Mouse (Mus musculus) olfactory bulb, adult 2 months (tissue): Measurements from ENCODE around the gene Pcnx2. TPM values are rescaled to one million over a fixed set of nuclear protein-coding genes. Genes with fewer than 3 reads are reported as not detected.
A peak's percentile ranks its signal among the peaks of the same experiment; 100 is the strongest.

Experiments
- H3K27ac ChIP-seq: fragments of 200-500 bp; 2 replicates; pipeline ENCODE4 v1.5.1; 2012; ENCODE audit warnings: low read depth, low read length; ENCODE audit not compliant: insufficient read depth
- H3K4me1 ChIP-seq: fragments of 200-500 bp; 2 replicates; pipeline ENCODE4 v1.6.1; 2012; ENCODE audit warnings: low read length; ENCODE audit not compliant: control insufficient read depth, insufficient read depth
- H3K4me3 ChIP-seq: fragments of 200-500 bp; 2 replicates; pipeline ENCODE4 v1.5.1; 2012; ENCODE audit warnings: mild to moderate bottlenecking, low read depth, low read length, moderate library complexity; ENCODE audit not compliant: insufficient read depth
- CTCF ChIP-seq: fragments of 200-500 bp; IDR thresholded peaks from 2 replicates; pipeline ENCODE4 v1.5.1; 2012; ENCODE audit warnings: low read depth, mild to moderate bottlenecking, low read length, moderate library complexity; ENCODE audit not compliant: insufficient read depth
- POLR2A ChIP-seq: fragments of 200-500 bp; IDR thresholded peaks from 2 replicates; pipeline ENCODE4 v1.6.1; 2012; ENCODE audit warnings: mild to moderate bottlenecking, low read depth, low read length, moderate library complexity; ENCODE audit not compliant: insufficient read depth
- WGBS: fragments of 180-500 bp; shearing (Covaris S2); methylation state at CpG from one replicate; pipeline ENCODE4 v1.1.7; 2018; 5-methylcytosine and 5-hydroxymethylcytosine counted together
- polyA plus RNA-seq: library from polyadenylated mRNA; stranded (reverse); fragments of >200 nt; gene quantifications from 2 replicates; pipeline ENCODE4 v1.2.4, GENCODE M21; 2012; ENCODE audit warnings: low replicate concordance; ENCODE audit not compliant: missing spikeins, insufficient read depth, insufficient read length

The Pcnx2 gene
- polyA plus RNA-seq, 1 experiment: not detected

GRCm38 (mm10) chr8:125733964-125734956 lies 163.9 kb downstream of the Pcnx2 start:
- TF ChIP-seq CTCF: no peak
- peak; percentile 17; the same call in 1 of the 2 replicates for TF ChIP-seq POLR2A
- peaks cover 3% of the 10 kb centered on the region for H3K4me1 ChIP-seq
- H3K4me3 ChIP-seq: peak overlapping the region; percentile 64
- 6% methylated on average over 51 of the region's 52 CpGs for WGBS
- 0 out of 2 replicates have a peak overlapping the region, but pooled peaks have one; percentile 14 for H3K27ac ChIP-seq

GRCm38 (mm10) chr8:125729746-125730145 lies 168.4 kb downstream of the Pcnx2 start, which contains the start of gene Ntpcr:
TSS of gene Ntpcr (plus strand) at chr8:125729963.
- no peak for TF ChIP-seq POLR2A
- no peak for TF ChIP-seq CTCF
- H3K4me1 ChIP-seq: peaks cover 2% of the 10 kb centered on the region
- H3K4me3 ChIP-seq: no peak within 1 kb of the TSS
- 85% methylated on average over 7 of the region's 7 CpGs for WGBS
- no peak within 1 kb of the TSS for H3K27ac ChIP-seq

GRCm38 (mm10) chr8:125727797-125728196 lies 170.3 kb downstream of the Pcnx2 start:
- WGBS: 72% methylated on average over 8 of the region's 8 CpGs
- TF ChIP-seq CTCF (no peak), POLR2A (no peak)
- H3K4me1 ChIP-seq: no peaks in the 10 kb centered on the region
- no peak overlapping the region for H3K4me3 ChIP-seq
- H3K27ac ChIP-seq: no peak overlapping the region

- Histone ChIP-seq H3K27ac (no peak overlapping the region), H3K4me1 (no peaks in the 10 kb centered on the region), H3K4me3 (no peak overlapping the region)
- whole genome bisulfite sequencing: 88% methylated on average over 5 of the region's 5 CpGs
- TF ChIP-seq CTCF: no peak
- no peak for TF ChIP-seq POLR2A
Observed at GRCm38 (mm10) chr8:125726986-125727385, 171.1 kb downstream of the Pcnx2 start.

GRCm38 (mm10) chr8:125726143-125726542 lies 172.0 kb downstream of the Pcnx2 start:
- WGBS: 94% methylated on average over 4 of the region's 4 CpGs
- no peak overlapping the region for H3K4me3 ChIP-seq

GRCm38 (mm10) chr8:125725037-125725820 lies 172.9 kb downstream of the Pcnx2 start:
- H3K4me3 ChIP-seq: no peak overlapping the region
- TF ChIP-seq POLR2A (no peak), CTCF (no peak)
- H3K27ac ChIP-seq: no peak overlapping the region
- 89% methylated on average over 6 of the region's 6 CpGs for WGBS
- peaks cover 2% of the 10 kb centered on the region; the same call in 1 of the 2 replicates for H3K4me1 ChIP-seq

More at GRCm38 (mm10) chr8:125726143-125726542, 172.0 kb downstream of the Pcnx2 start:
- TF ChIP-seq CTCF (no peak), POLR2A (no peak)
- H3K27ac ChIP-seq: no peak overlapping the region
- peaks cover 2% of the 10 kb centered on the region; the same call in 1 of the 2 replicates for H3K4me1 ChIP-seq

GRCm38 (mm10) chr8:125723437-125723836 lies 174.7 kb downstream of the Pcnx2 start:
- Histone ChIP-seq H3K4me3 (no peak overlapping the region), H3K4me1 (peaks cover 2% of the 10 kb centered on the region; the same call in 1 of the 2 replicates), H3K27ac (no peak overlapping the region)
- 98% methylated on average over 6 of the region's 6 CpGs for WGBS
- TF ChIP-seq CTCF: no peak
- TF ChIP-seq POLR2A: no peak

- 83% methylated on average over 7 of the region's 7 CpGs for WGBS
- H3K4me3 ChIP-seq: no peak overlapping the region
- H3K27ac ChIP-seq: no peak overlapping the region
- peaks cover 2% of the 10 kb centered on the region; the same call in 1 of the 2 replicates for H3K4me1 ChIP-seq
- TF ChIP-seq POLR2A: no peak
- TF ChIP-seq CTCF: no peak
Observed at GRCm38 (mm10) chr8:125722675-125723074, 175.4 kb downstream of the Pcnx2 start.

- peaks cover 2% of the 10 kb centered on the region; the same call in 1 of the 2 replicates for H3K4me1 ChIP-seq
- no peak overlapping the region for H3K4me3 ChIP-seq
- no peak overlapping the region for H3K27ac ChIP-seq
- WGBS: 71% methylated on average over 4 of the region's 4 CpGs
- TF ChIP-seq CTCF (peak; percentile 43; the same call in 1 of the 2 replicates), POLR2A (no peak)
Observed at GRCm38 (mm10) chr8:125718914-125719313, 179.2 kb downstream of the Pcnx2 start.
